Mouse (Mus musculus): ENCODE results near the gene Sidt1. TPM values are rescaled to one million over a fixed set of nuclear protein-coding genes. Genes with fewer than 3 reads are reported as not detected.

The Sidt1 gene
- polyA plus RNA-seq, 1 experiment from 2014 or later: 0.05 TPM

Other genes starting within 250 kb of the Sidt1 start
- gene Atp6v1a, start 193.5 kb downstream of the Sidt1 start, polyA plus RNA-seq (2015; fragmentation: Nextera tagmentation; extraction: Ambion mirVana): 24.8 and 25.4 TPM in 2 replicates
- 52.5 and 58.0 TPM in 2 replicates for gene Naa50, start 193.4 kb downstream of the Sidt1 start, polyA plus RNA-seq (2015; fragmentation: Nextera tagmentation; extraction: Ambion mirVana)
- gene Usf3, start 159.9 kb downstream of the Sidt1 start, polyA plus RNA-seq (2015; fragmentation: Nextera tagmentation; extraction: Ambion mirVana): 1.4 and 1.5 TPM in 2 replicates
- gene Spice1, start 13.9 kb upstream of the Sidt1 start, polyA plus RNA-seq (2015; fragmentation: Nextera tagmentation; extraction: Ambion mirVana): 7.5 and 7.7 TPM in 2 replicates
- 0.95 and 1.1 TPM in 2 replicates for gene Cfap44, start 61.6 kb upstream of the Sidt1 start, polyA plus RNA-seq (2015; fragmentation: Nextera tagmentation; extraction: Ambion mirVana)
- gene Boc, start 225.7 kb upstream of the Sidt1 start, polyA plus RNA-seq (2015; fragmentation: Nextera tagmentation; extraction: Ambion mirVana): 0.37 and 0.57 TPM in 2 replicates

All from liver, embryonic 16.5 days (tissue).